Mouse (Mus musculus): ENCODE results near the gene Ipo11.

GRCm38 (mm10) chr13:106847534-106847933 lies 89.2 kb downstream of the Ipo11 start:
- TF ChIP-seq TCF12 (IDR thresholded peaks at IDR 0.05; ENCODE audit: low read depth, low read length) (no peak), USF1 (IDR thresholded peaks at IDR 0.05; ENCODE audit: low read depth, low read length) (no peak), POLR2A (IDR thresholded peaks at IDR 0.05; ENCODE audit: low read depth, low read length) (no peak), TBP (conservative IDR thresholded peaks at IDR 0.05; ENCODE audit: low read depth, low read length) (no peak), MAX (IDR thresholded peaks at IDR 0.05; ENCODE audit: low read length) (no peak), EP300 (IDR thresholded peaks at IDR 0.05; ENCODE audit: low read length) (no peak)
